Mouse (Mus musculus) layer of hippocampus, postnatal 36 days (tissue): ENCODE measurements around the gene Adamts6. TPM values are rescaled to one million over a fixed set of nuclear protein-coding genes. Genes with fewer than 3 reads are reported as not detected.

Experiments used
- DNase-seq, 2 experiments: peaks; one replicate each; pipeline ENCODE4 v3.0.0; 2022
- total RNA-seq, 2 experiments: library from RNA; stranded (reverse); gene quantifications; 2 replicates each; pipeline ENCODE4 v1.2.3; 2021

Adamts6 gene
- total RNA-seq, 2 experiments from 2014 or later = 4.8 to 5.8 TPM

- no peak for DNase-seq
Observed at GRCm38 (mm10) chr13:104516766-104517364, 229.2 kb downstream of the Adamts6 start.

- DNase-seq = no peak
Observed at GRCm38 (mm10) chr13:104517638-104518311, 230.1 kb downstream of the Adamts6 start.

DNA sequence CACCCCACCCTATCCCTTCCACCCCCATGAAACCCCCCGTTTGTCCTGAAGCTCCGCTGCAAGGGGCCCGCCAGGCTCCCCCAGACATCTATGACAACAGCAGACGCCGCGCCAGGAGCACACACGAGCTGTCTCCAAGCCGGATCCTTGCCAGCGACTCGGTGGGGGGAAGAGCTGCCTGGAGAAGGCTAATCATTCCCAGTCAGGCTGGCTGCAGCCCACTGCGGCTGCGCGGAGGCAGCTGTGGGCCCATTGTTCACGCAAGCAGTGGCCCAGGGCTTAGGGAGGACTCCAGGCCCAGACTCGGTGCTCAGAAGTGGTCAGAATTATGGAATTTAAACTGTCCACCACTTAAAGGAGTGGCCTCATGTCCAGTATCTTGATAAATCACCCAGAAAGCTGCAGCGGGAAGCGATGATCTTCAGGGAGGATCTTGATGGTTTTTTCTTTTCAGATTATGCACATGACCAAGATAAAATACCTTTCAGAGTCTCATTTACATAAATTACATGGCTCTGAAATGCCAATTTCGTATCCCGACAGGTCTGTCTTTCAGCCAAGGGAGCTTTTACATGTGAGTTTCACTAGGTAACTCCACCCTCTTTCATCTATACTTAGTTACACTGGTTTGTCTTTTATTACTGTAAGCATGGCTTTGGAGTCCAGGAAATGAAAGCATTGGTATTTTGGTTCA lies 230.8 kb downstream of the Adamts6 start:
- DNase-seq = peak; percentile 86 to 89

DNA sequence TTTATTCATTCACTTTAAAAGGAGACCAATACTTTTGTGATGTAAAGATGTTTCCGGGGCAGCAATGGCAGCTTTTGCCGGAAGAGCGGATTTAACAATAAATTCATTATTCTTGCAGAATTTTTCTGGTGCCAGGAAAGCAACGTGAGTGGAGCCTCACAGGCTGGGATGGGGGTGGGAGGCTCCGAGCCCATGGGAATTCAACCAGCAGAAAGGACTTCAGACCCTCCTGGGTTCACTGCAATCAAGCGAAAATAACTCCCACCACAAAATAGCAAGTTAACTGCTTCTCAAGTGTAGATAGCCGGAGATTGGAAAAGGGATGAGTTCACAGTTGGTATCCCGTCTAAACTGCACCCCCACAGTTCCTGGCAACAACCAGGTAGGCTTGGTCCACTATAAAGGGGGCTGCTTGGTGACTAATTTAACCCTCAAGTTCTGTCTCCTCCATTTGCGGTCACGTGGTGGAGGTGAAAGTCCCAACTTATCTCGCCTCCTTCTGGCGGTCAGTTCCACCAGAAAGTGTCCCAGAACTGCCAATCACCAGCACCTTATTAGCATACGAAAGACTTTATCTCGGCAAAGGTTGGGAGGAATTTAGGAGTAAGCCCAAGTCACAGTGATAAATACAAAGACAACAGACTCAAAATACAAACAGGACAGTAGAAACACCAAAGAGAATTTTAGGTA lies 231.5 kb downstream of the Adamts6 start:
- DNase-seq = peak in 1 of 2 experiments; percentile 21

GRCm38 (mm10) chr13:104519981-104520380 lies 232.3 kb downstream of the Adamts6 start:
- no peak for DNase-seq

DNA sequence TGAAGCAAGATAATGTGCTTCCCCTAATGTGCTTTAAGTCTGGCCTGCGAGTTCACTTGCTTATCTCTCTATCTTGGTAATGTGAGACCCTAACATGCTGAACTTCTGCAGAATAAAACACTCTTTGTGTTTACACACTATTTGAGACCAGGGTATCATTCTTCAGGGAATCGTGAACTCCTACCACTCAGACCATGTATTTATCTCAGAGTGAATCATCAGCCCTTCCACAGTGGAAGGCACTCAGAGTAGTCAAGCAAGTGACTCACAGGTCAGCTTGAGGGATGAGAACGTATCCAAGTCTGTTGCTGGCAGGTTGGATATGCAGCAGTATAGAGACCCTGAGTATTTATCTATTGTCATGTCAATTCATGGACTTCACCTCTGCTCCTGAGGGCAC lies 232.8 kb downstream of the Adamts6 start:
- DNase-seq = no peak

- no peak for DNase-seq
Observed at GRCm38 (mm10) chr13:104521532-104521931, 233.9 kb downstream of the Adamts6 start.

GRCm38 (mm10) chr13:104525656-104526055 lies 238.0 kb downstream of the Adamts6 start:
- DNase-seq = no peak

- DNase-seq = no peak
Observed at GRCm38 (mm10) chr13:104529238-104529637, 241.6 kb downstream of the Adamts6 start.

GRCm38 (mm10) chr13:104531841-104532240 lies 244.2 kb downstream of the Adamts6 start:
- DNase-seq = no peak

DNA sequence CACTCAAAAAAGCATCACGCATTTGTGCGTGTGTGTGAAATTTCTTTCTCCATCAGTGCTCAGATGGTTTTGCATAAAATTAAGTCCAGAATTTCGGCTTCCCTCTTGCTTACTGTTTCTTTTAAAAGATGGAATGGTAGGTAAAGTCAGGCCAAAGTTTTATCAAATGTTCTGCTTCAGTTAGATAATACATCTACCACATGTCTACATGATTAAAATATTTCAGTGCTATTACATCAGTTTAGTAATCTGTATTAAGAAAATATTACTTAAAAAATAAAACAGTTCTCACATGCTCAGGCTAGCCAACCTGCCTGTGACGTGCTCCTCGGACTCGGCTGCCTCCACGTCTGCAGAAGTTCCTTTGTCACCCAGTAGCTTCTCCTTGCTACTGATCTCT lies 245.1 kb downstream of the Adamts6 start:
- DNase-seq = no peak

DNA sequence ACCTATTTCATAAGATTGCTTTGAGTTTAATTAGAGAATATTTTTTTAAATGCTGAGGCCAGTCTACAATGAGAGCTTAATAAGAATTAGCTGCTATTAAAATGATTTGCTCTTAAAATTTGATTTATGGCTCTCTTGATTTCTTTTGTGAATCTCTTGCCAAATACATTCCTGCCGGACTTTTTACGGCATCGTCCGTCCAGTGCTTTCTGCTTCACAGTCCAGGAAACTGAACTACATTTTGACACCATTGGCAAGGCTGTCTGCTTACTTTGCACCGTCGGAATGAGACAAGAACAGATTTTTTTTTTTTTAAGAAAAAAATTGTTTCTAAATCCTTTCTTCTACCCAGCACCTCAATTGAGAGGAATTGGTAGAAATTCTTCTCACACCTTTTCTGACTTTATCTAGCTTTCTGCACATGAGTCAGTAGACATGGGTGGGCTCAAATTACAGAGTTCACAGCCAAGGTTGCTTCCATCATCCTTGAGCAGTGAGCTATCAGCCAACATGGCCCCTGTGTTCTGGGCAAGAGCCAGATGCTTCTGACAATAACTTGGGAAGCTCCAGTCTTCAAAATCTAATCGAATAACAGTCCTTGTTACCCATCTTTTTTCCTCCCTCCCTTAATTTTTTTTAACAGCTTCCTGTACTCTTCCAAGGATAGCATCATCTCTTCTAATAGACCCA lies 246.3 kb downstream of the Adamts6 start:
- DNase-seq = no peak

GRCm38 (mm10) chr13:104540861-104541398 lies 253.3 kb downstream of the Adamts6 start:
- DNase-seq = no peak

GRCm38 (mm10) chr13:104542123-104542758 lies 254.6 kb downstream of the Adamts6 start:
- DNase-seq = no peak

- no peak for DNase-seq
Observed at GRCm38 (mm10) chr13:104542759-104543141, 255.1 kb downstream of the Adamts6 start.

Other genes starting within 250 kb of the Adamts6 start
- 10 to 100 TPM; 19.9 to 25.7 TPM for gene Nln, start 178.2 kb upstream of the Adamts6 start, total RNA-seq
- gene Sgtb, start 178.1 kb upstream of the Adamts6 start, total RNA-seq = 10 to 100 TPM; 69.0 to 76.2 TPM
- 10 to 100 TPM; 56.7 to 58.5 TPM for gene Trappc13, start 109.4 kb upstream of the Adamts6 start, total RNA-seq
- gene Trim23, start 109.0 kb upstream of the Adamts6 start, total RNA-seq = 10 to 100 TPM; 55.7 to 60.7 TPM
- gene Cenpk, start 59.2 kb upstream of the Adamts6 start, total RNA-seq = 1 to 10 TPM in 1 of 2 experiments, under 1 TPM in 1; 0.86 to 1.5 TPM
- 10 to 100 TPM; 15.3 to 17.0 TPM for gene Ppwd1, start 59.0 kb upstream of the Adamts6 start, total RNA-seq